Mouse (Mus musculus) bone marrow, adult 2 months (tissue): ENCODE results near the gene Olfr222.

Source experiments
- CTCF ChIP-seq: fragments of 200-500 bp; IDR thresholded peaks from 2 replicates; pipeline ENCODE4 v1.5.1; 2011; ENCODE audit warnings: low read length, control low read depth; ENCODE audit not compliant: control insufficient read depth, insufficient read depth
- POLR2A ChIP-seq: fragments of 200-500 bp; IDR thresholded peaks from 2 replicates; pipeline ENCODE4 v1.6.1; 2011; ENCODE audit warnings: low read depth, mild to moderate bottlenecking, control low read depth, low read length, borderline replicate concordance; ENCODE audit not compliant: control insufficient read depth

GRCm38 (mm10) chr11:59562336-59562735 is 13.7 kb downstream of the Olfr222 start:
- TF ChIP-seq CTCF (no peak), POLR2A (no peak)
